Mouse (Mus musculus): ENCODE measurements around the gene Tmem266.

Tmem266 gene

GRCm38 (mm10) chr9:55329401-55329800 lies 2.7 kb downstream of the Tmem266 start:
- no peak for DNase-seq (ENCODE audit: low read depth, low spot score)

GRCm38 (mm10) chr9:55332476-55332875 lies 5.8 kb downstream of the Tmem266 start:
- DNase-seq (ENCODE audit: low read depth, low spot score), result no peak

- DNase-seq (ENCODE audit: low read depth, low spot score), result no peak
Measured at GRCm38 (mm10) chr9:55332949-55333348, 6.2 kb downstream of the Tmem266 start.

GRCm38 (mm10) chr9:55344165-55344564 lies 17.5 kb downstream of the Tmem266 start:
- DNase-seq (ENCODE audit: low read depth, low spot score), result no peak

- DNase-seq (ENCODE audit: low read depth, low spot score), result no peak
Measured at GRCm38 (mm10) chr9:55345332-55345731, 18.6 kb downstream of the Tmem266 start.

GRCm38 (mm10) chr9:55348664-55349063 lies 22.0 kb downstream of the Tmem266 start:
- DNase-seq (ENCODE audit: low read depth, low spot score), result no peak

- no peak for DNase-seq (ENCODE audit: low read depth, low spot score)
Measured at GRCm38 (mm10) chr9:55354686-55355085, 28.0 kb downstream of the Tmem266 start.

- no peak for DNase-seq (ENCODE audit: low read depth, low spot score)
Measured at GRCm38 (mm10) chr9:55355270-55355834, 28.6 kb downstream of the Tmem266 start.

GRCm38 (mm10) chr9:55357164-55357563 lies 30.5 kb downstream of the Tmem266 start:
- DNase-seq (ENCODE audit: low read depth, low spot score), result no peak

GRCm38 (mm10) chr9:55360372-55360771 lies 33.7 kb downstream of the Tmem266 start:
- no peak for DNase-seq (ENCODE audit: low read depth, low spot score)

- no peak for DNase-seq (ENCODE audit: low read depth, low spot score)
Measured at GRCm38 (mm10) chr9:55360861-55361260, 34.1 kb downstream of the Tmem266 start.

- no peak for DNase-seq (ENCODE audit: low read depth, low spot score)
Measured at GRCm38 (mm10) chr9:55361969-55362368, 35.3 kb downstream of the Tmem266 start.

- no peak for DNase-seq (ENCODE audit: low read depth, low spot score)
Measured at GRCm38 (mm10) chr9:55363707-55364106, 37.0 kb downstream of the Tmem266 start.

GRCm38 (mm10) chr9:55368011-55368410 lies 41.3 kb downstream of the Tmem266 start:
- no peak for DNase-seq (ENCODE audit: low read depth, low spot score)

GRCm38 (mm10) chr9:55371908-55372307 lies 45.2 kb downstream of the Tmem266 start:
- DNase-seq (ENCODE audit: low read depth, low spot score), result no peak

GRCm38 (mm10) chr9:55377603-55378250 lies 51.0 kb downstream of the Tmem266 start:
- no peak for DNase-seq (ENCODE audit: low read depth, low spot score)

GRCm38 (mm10) chr9:55381456-55381855 lies 54.7 kb downstream of the Tmem266 start:
- DNase-seq (ENCODE audit: low read depth, low spot score), result no peak

- DNase-seq (ENCODE audit: low read depth, low spot score), result no peak
Measured at GRCm38 (mm10) chr9:55382441-55382840, 55.7 kb downstream of the Tmem266 start.

- no peak for DNase-seq (ENCODE audit: low read depth, low spot score)
Measured at GRCm38 (mm10) chr9:55386117-55386516, 59.4 kb downstream of the Tmem266 start.

GRCm38 (mm10) chr9:55387862-55388505 lies 61.3 kb downstream of the Tmem266 start:
- DNase-seq (ENCODE audit: low read depth, low spot score), result peak; percentile 47

GRCm38 (mm10) chr9:55391909-55392658 lies 65.4 kb downstream of the Tmem266 start:
- DNase-seq (ENCODE audit: low read depth, low spot score), result peak; percentile 59

GRCm38 (mm10) chr9:55395650-55396049 lies 68.9 kb downstream of the Tmem266 start:
- DNase-seq (ENCODE audit: low read depth, low spot score), result no peak

All from CD4-positive helper T cell, adult 2 months (primary cell).